Mouse (Mus musculus): ENCODE results near the gene Pla1a.
"Not testable (repeated sequence)": the region's sequence is repeated elsewhere in the genome, so short reads cannot be mapped to it uniquely, and the experiment has no call there.

Gene Pla1a

DNA sequence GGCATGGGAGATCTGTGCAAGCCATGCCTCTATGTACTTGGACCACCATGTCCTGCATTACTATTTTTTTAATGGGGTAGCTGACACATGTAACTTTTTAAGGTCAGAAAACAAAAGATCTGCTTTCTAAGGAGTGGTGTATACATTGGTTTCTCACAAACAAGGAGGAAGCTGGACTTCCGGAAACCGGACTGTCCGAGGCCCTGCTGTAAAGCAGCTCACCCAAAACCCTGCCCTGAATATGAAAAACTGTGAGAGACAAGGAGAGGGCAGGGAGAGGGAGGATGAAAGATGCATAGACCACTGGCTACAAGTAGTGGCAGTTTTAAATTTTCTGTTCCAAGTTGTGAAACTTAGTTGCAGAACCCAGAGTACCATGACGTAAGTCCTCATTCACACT is 27.0 kb upstream of the Pla1a start:
- no peak for DNase-seq (ENCODE audit: extremely low read depth, low read depth, low spot score)

- no peak for DNase-seq (ENCODE audit: extremely low read depth, low read depth, low spot score)
These were observed 25.8 kb upstream of the Pla1a start for GRCm38 (mm10) chr16:38458600-38459280.

- DNase-seq (ENCODE audit: extremely low read depth, low read depth, low spot score) = no peak
These were observed 24.0 kb upstream of the Pla1a start for GRCm38 (mm10) chr16:38456812-38457567.

- no peak for DNase-seq (ENCODE audit: extremely low read depth, low read depth, low spot score)
These were observed 22.8 kb upstream of the Pla1a start, which contains the start of gene Cd80 for GRCm38 (mm10) chr16:38455511-38456418. TSS of gene Cd80 (plus strand) at chr16:38455561.

DNA sequence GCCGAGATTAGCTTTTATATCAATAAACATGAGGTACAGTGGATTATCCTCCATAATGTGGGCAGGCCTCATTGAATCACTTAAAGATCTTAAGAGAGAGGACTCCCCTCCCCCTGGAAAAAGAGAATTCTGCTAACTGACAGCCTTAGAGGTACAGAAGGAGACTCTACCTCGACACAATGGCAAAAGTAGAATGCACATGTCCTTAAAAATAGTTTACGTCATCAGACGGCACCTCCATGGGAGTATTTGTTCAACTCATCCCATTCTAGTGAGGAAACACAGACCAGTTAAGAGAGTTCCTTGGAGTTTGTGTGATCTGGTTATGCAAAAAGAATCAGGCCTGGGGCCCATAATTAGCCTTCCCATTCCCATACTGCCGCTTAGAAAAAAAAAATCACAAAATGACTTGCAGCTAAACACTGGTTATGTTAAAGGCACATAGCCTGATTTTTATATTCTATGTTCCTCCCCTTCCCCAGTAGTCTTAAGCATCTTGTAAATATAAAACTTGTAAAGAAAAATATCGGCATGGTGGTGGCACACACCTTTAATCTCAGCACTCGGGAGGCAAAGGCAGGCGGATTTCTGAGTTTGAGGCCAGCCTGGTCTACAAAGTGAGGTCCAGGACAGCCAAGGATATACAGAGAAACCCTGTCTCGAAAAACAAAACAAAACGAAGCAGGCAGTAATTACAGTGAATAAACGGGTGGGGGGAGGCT is 21.7 kb upstream of the Pla1a start:
- no peak for DNase-seq (ENCODE audit: extremely low read depth, low read depth, low spot score)

DNA sequence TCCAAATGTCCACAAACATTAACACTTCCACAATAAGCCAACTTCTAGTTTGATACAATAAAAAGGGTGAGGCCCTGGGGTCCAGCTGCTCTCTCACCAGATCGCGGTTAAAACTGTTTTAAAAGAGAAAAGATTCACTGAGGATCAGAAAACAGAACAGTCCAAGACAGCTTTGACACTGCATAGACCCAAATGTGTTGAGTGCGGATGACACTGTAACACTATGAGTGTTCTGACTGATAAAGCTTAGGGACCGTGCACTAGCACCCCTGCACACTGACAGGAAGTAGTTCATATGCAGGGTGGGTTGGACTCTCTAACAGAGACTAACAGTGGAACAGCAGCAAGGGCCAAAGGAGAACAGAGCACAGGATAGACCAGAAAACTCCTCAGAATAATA is 21.0 kb upstream of the Pla1a start:
- no peak for DNase-seq (ENCODE audit: extremely low read depth, low read depth, low spot score)

- DNase-seq (ENCODE audit: extremely low read depth, low read depth, low spot score) = no peak
These were observed 20.2 kb upstream of the Pla1a start for GRCm38 (mm10) chr16:38453203-38453553.

DNA sequence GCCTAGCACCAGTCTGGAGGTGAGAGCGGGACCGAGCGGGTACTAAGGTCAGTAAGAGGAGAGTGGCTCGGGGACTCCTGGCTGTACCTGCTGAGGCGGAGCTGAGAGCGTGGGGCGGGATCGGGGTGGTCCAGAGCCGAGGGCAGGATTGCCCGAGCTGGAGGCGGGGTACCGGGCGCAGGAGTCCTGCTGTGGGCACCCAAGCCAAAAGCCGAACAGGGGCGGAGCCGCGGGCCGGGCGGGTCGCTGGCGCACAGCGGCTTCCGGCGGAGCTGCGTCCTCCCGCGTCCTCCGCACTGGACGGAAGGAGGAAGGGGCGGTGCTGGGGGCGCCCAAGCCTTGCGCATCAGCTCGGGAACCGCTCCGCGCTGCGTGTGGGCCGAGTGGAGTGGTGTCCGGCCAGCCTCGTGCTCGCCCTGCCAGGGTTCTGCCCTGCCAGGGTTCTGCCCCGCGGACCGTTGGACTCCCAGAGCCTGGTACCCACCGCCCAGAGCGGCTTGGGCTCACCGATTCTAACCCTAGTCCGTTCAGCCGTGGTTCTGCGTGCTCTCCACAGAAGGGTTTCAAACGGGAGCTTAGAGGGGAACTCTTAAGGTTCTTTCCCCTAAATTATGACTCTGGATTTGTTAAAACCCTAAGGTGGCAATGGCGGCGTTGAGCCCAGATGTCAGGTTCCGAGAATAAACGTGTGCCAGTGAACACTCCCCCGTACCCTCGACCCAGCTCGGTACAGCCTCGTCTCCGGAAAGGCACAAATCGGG is 19.7 kb upstream of the Pla1a start, which contains the start of gene Adprh:
Gene Adprh (minus strand): TSS at position 262 of the 761 bp plus-strand sequence.
- no peak for DNase-seq (ENCODE audit: extremely low read depth, low read depth, low spot score)

DNA sequence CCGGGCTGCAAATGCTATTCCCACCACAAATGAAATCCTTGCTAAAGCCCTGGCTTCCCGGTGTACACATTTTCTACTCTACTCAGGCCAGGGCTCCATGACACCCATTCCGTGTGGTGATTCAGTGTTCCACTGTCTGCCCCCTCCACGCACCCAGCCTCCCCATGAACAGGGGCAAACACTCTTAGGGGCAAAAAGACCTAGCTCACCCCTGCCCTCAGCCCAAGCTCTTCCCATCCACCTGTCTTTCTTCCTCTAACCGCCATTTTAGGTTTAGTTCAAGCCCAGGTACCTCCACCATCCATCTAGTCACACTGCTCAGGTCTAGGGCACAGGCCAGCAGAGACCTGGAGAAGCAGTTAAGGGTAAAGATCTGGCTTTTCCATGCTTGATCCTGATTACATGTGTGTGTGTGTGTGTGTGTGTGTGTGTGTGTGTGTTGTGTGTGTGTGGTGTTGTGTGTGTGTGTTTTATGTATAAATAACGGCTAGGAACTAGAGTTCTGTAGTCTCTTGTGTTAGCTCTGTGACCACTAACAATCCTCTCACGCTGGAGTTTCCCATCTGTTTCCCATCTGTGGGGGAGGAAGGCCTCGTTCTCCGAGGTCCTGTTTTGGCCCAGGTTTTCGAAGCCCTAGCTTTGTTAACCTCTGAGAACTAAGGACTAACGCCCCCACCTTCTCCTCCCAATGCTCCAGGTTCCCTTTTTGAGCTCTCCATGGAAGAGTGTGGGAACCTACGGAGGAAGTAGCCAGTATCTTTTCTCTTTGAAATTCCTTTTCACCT is 18.7 kb upstream of the Pla1a start:
- DNase-seq (ENCODE audit: extremely low read depth, low read depth, low spot score) = no peak

DNA sequence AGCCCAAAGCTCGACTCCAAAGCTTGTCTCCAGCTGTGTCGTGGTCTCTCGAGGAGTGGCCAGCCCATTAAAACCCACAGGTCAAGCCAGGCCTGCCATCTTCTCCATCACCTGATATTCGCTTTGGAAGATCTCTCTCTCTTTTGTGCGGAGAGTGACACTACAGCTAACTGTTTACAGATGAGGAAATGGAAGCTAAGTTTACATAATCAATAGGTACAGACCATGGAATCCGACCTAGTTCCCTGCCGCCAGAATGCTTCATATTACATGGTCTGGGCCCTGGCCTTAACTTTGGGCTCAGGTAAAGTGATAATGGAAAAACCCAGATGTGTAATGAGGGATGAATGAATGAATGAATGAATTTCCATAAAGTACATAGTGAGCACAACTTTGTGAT is 17.8 kb upstream of the Pla1a start:
- DNase-seq (ENCODE audit: extremely low read depth, low read depth, low spot score) = no peak

- DNase-seq (ENCODE audit: extremely low read depth, low read depth, low spot score) = no peak
These were observed 15.5 kb upstream of the Pla1a start for GRCm38 (mm10) chr16:38448458-38448857.

DNA sequence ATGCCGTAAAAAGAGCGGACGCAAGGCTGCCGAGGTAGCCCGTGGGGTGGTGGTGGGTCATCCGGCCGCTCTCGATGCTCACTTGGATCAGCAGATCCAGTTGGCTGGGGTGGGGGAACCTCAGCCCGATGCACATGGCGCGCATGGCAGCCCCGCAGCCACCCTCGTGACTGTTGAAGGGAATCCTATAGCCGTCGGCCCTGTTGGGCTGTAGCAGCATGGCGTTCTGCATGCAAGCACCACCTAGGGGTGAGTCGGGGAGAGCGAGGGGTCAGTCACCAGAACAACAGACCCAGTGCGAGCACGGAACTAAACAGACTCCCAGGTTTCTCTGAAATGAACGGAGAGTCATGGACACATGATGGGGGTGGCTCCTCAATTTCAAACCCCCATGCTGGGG is 14.4 kb upstream of the Pla1a start:
- no peak for DNase-seq (ENCODE audit: extremely low read depth, low read depth, low spot score)

DNA sequence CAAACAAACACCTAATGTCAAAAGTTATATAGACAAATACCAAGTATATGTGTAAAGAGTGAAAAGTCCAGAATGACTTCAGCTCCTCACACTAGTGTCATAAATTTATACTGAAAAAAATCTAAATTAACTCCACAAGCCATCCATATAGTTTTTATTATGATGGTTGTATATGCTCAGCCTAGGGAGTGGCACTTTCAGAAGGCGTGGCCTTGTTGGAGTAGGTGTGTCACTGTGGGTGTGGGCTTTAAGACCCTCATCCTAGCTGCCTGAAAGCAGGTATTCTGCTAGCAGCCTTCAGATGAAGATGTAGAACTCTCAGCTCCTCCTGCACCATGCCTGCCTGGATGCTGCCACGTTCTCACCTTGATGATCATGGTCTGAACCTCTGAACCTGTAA is 13.2 kb upstream of the Pla1a start:
- DNase-seq (ENCODE audit: extremely low read depth, low read depth, low spot score) = not testable (repeated sequence)

- no peak for DNase-seq (ENCODE audit: extremely low read depth, low read depth, low spot score)
These were observed 12.6 kb upstream of the Pla1a start for GRCm38 (mm10) chr16:38445576-38445975.

DNA sequence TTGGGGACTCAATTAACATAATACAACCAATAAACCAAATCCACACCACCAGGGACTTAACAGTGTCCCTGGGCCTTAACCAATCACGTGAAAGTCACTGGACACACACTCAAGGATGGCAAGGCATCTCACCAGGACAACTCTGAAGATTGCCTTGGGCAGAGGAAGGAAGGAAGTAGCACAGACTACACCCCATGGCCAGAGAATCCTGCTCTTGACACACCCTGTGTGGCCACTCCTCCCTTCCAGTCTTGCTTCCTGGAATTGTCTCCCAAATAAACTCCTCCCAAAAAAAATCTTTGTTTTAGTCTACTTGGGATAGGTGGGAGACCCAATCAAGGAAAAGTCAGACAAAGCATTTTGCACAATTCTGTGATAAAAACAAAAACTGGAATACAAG is 12.1 kb upstream of the Pla1a start:
- DNase-seq (ENCODE audit: extremely low read depth, low read depth, low spot score) = no peak

DNA sequence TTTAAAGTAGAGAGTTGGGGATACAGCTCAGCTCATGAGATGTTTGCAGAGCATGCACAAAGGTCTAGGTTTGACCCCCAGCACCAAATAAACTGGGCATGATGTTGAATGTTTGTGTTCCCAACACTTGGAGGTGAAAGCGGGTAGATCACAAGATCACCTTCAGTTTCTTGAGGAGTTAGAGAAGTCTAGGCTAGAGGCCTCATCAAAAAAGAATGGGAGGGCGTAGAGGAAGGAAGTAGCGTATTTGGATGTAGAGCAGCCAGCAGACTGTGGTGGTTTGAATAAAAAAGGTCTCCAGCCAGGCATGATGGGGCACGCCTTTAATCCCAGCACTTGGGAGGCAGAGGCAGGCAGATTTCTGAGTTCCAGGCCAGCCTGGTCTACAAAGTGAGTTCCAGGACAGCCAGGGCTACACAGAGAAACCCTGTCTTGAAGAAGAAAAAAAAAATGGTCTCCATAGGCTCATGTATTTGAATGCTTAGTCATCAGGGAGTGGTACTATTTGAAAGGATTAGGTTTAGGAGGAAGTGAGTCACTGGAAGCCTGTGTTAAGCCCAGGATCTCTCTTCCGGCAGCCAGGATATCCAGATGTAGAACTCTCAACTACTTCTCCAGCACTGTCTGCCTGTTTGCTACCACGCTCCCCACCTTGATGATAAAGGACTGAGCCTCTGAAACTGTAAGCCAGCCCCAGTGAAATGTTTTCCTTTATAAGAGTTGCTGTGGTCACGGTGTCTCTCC is 10.9 kb upstream of the Pla1a start:
- DNase-seq (ENCODE audit: extremely low read depth, low read depth, low spot score) = no peak

DNA sequence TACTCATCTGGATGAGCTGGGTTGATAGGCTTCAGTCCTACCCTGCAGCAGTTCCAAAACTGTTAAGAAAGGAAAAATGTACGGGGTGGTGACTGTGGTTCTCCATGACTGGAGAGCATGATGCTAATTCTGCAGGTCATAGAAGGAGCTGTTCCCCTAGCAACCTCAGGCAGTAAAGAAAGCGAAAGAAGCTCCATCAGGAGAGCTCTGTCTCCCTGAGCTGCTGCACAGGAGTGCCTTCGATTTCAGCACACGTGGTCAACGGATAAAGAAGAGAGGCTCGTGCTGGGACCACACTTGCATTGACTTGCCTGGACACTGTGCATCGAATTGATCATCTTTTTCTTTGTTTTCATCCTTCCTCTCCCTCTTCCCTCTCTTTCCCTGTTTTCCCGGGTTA is 9.3 kb upstream of the Pla1a start:
- no peak for DNase-seq (ENCODE audit: extremely low read depth, low read depth, low spot score)

- DNase-seq (ENCODE audit: extremely low read depth, low read depth, low spot score) = no peak
These were observed 8.7 kb upstream of the Pla1a start for GRCm38 (mm10) chr16:38441611-38442010.

DNA sequence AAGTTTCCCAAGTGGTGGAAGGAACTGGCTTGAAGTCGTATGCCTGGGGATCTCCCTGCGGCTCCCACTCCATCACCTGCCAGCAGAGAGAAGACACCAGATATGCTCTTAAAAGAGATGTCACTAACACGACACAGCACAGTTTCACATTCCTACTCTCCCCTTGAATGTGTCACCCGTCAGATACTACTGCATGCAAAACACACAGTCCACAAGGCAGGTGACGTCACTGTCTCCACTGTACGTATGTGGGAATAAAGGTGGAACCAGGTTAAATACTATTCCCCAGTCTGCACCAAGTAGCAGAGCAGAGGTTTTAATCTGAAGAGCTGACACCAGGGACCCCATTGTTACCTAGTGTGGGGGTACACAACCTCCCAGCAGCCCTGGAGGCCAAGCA is 7.5 kb upstream of the Pla1a start:
- DNase-seq (ENCODE audit: extremely low read depth, low read depth, low spot score) = no peak
